Mouse (Mus musculus) bone marrow, adult 2 months (tissue): Measurements from ENCODE around the gene Map2k6. TPM values are rescaled to one million over a fixed set of nuclear protein-coding genes. Genes with fewer than 3 reads are reported as not detected.
A peak's percentile ranks its signal among the peaks of the same experiment; 100 is the strongest.

Experiments used
- H3K27ac ChIP-seq: fragments of 200-500 bp; 2 replicates; pipeline ENCODE4 v1.5.1; 2012; ENCODE audit warnings: low read depth, mild to moderate bottlenecking, control low read depth, inconsistent platforms, low read length; ENCODE audit not compliant: control insufficient read depth, poor library complexity, insufficient read depth
- H3K4me1 ChIP-seq: fragments of 200-500 bp; 2 replicates; pipeline ENCODE4 v1.6.1; 2011; ENCODE audit warnings: low read length; ENCODE audit not compliant: control insufficient read depth, insufficient read depth
- H3K4me3 ChIP-seq: fragments of 200-500 bp; replicated peaks from 2 replicates; pipeline ENCODE3; 2011; ENCODE audit warnings: mild to moderate bottlenecking, low read depth, low read length, control low read depth; ENCODE audit not compliant: control insufficient read depth
- CTCF ChIP-seq: fragments of 200-500 bp; IDR thresholded peaks from 2 replicates; pipeline ENCODE4 v1.5.1; 2011; ENCODE audit warnings: low read length, control low read depth; ENCODE audit not compliant: control insufficient read depth, insufficient read depth
- POLR2A ChIP-seq: fragments of 200-500 bp; IDR thresholded peaks from 2 replicates; pipeline ENCODE4 v1.6.1; 2011; ENCODE audit warnings: low read depth, mild to moderate bottlenecking, control low read depth, low read length, borderline replicate concordance; ENCODE audit not compliant: control insufficient read depth
- WGBS: fragments of 180-500 bp; shearing (Covaris S2); methylation state at CpG from one replicate; pipeline ENCODE4 v1.1.7; 2018; 5-methylcytosine and 5-hydroxymethylcytosine counted together
- polyA plus RNA-seq: library from polyadenylated mRNA; stranded (reverse); fragments of >200 nt; gene quantifications from 2 replicates; pipeline ENCODE4 v1.2.4, GENCODE M21; 2011; ENCODE audit warnings: low replicate concordance; ENCODE audit not compliant: missing spikeins, insufficient read depth, insufficient read length

Map2k6 gene
- polyA plus RNA-seq, 1 experiment, result 6.0 TPM

GRCm38 (mm10) chr11:110371827-110372226 lies 27.1 kb upstream of the Map2k6 start:
- Histone ChIP-seq H3K4me1 (no peaks in the 10 kb centered on the region; the same call in 1 of the 2 replicates), H3K4me3 (no peak overlapping the region), H3K27ac (no peak overlapping the region)
- 60% methylated on average over 8 of the region's 8 CpGs for WGBS
- TF ChIP-seq POLR2A (no peak), CTCF (no peak)

- 32% methylated on average over 15 of the region's 15 CpGs for WGBS
- no peak overlapping the region for H3K4me3 ChIP-seq
- no peak for TF ChIP-seq POLR2A
- no peak for TF ChIP-seq CTCF
- H3K4me1 ChIP-seq, result no peaks in the 10 kb centered on the region; the same call in 1 of the 2 replicates
- H3K27ac ChIP-seq, result no peak overlapping the region
These were observed 26.5 kb upstream of the Map2k6 start for GRCm38 (mm10) chr11:110372266-110372954.

GRCm38 (mm10) chr11:110374036-110374435 lies 24.9 kb upstream of the Map2k6 start:
- TF ChIP-seq CTCF, result no peak
- TF ChIP-seq POLR2A, result no peak
- Histone ChIP-seq H3K4me1 (no peaks in the 10 kb centered on the region; the same call in 1 of the 2 replicates), H3K27ac (no peak overlapping the region), H3K4me3 (no peak overlapping the region)
- WGBS, result 84% methylated on average over 9 of the region's 9 CpGs

GRCm38 (mm10) chr11:110379661-110380309 lies 19.1 kb upstream of the Map2k6 start:
- no peak for TF ChIP-seq CTCF
- TF ChIP-seq POLR2A, result no peak
- H3K27ac ChIP-seq, result no peak overlapping the region
- WGBS, result 3% methylated on average over 20 of the region's 20 CpGs
- peak overlapping the region; percentile 22 for H3K4me3 ChIP-seq
- H3K4me1 ChIP-seq, result no peaks in the 10 kb centered on the region

GRCm38 (mm10) chr11:110380310-110380668 lies 18.6 kb upstream of the Map2k6 start:
- Histone ChIP-seq H3K4me1 (no peaks in the 10 kb centered on the region), H3K4me3 (no peak overlapping the region), H3K27ac (no peak overlapping the region)
- TF ChIP-seq POLR2A, result no peak
- WGBS, result 18% methylated on average over 15 of the region's 15 CpGs

- no peaks in the 10 kb centered on the region for H3K4me1 ChIP-seq
- 80% methylated on average over 2 of the region's 2 CpGs for WGBS
- H3K27ac ChIP-seq, result no peak overlapping the region
- no peak overlapping the region for H3K4me3 ChIP-seq
- TF ChIP-seq POLR2A (no peak), CTCF (no peak)
These were observed 13.4 kb upstream of the Map2k6 start for GRCm38 (mm10) chr11:110385487-110385886.

- TF ChIP-seq CTCF, result no peak
- no peak for TF ChIP-seq POLR2A
- Histone ChIP-seq H3K4me1 (no peaks in the 10 kb centered on the region), H3K4me3 (no peak overlapping the region), H3K27ac (no peak overlapping the region)
- 91% methylated on average over 3 of the region's 3 CpGs for WGBS
These were observed 6.2 kb upstream of the Map2k6 start for GRCm38 (mm10) chr11:110392763-110393162.

GRCm38 (mm10) chr11:110394788-110395452 lies 4.0 kb upstream of the Map2k6 start:
- no peak for TF ChIP-seq CTCF
- no peak for TF ChIP-seq POLR2A
- H3K4me1 ChIP-seq, result no peaks in the 10 kb centered on the region
- H3K27ac ChIP-seq, result no peak overlapping the region
- 72% methylated on average over 5 of the region's 5 CpGs for WGBS
- H3K4me3 ChIP-seq, result no peak overlapping the region

GRCm38 (mm10) chr11:110396085-110396484 lies 2.8 kb upstream of the Map2k6 start:
- no peaks in the 10 kb centered on the region; the same call in 1 of the 2 replicates for H3K4me1 ChIP-seq
- TF ChIP-seq CTCF (no peak), POLR2A (no peak)
- WGBS, result 79% methylated on average over 19 of the region's 19 CpGs
- H3K27ac ChIP-seq, result no peak overlapping the region
- no peak overlapping the region for H3K4me3 ChIP-seq
